Mouse (Mus musculus) mouse trophoblast stem cell (cell line): ENCODE data around the gene Mast1.

ENCODE experiments used
- in situ Hi-C, 2 experiments: fragments of 300-500 bp; cut with MseI, MboI; formaldehyde crosslinking; loops; 2 replicates in 1 of 2; 3 replicates in 1 of 2; pipeline ENCODE4 v1.15.1; 2025

The Mast1 gene

GRCm38 (mm10) chr8:84936962-84937546, at the start of gene Mast1:
Mast1 (minus strand) TSS chr8:84937359.
- in situ Hi-C loops = no loop called here

GRCm38 (mm10) chr8:84986379-84986945, 49.3 kb upstream of the Mast1 start:
- in situ Hi-C loops = no loop called here

GRCm38 (mm10) chr8:84985684-84986378, 48.7 kb upstream of the Mast1 start:
- in situ Hi-C loops = no loop called here

GRCm38 (mm10) chr8:84985049-84985683, 48.0 kb upstream of the Mast1 start:
- in situ Hi-C loops = no loop called here

- in situ Hi-C loops = no loop called here
Measured at GRCm38 (mm10) chr8:84984294-84985048, 47.3 kb upstream of the Mast1 start.

- in situ Hi-C loops = no loop called here
Measured at GRCm38 (mm10) chr8:84982499-84983011, 45.4 kb upstream of the Mast1 start.

- in situ Hi-C loops = no loop called here
Measured at GRCm38 (mm10) chr8:84981644-84982498, 44.7 kb upstream of the Mast1 start.

- in situ Hi-C loops = no loop called here
Measured at GRCm38 (mm10) chr8:84980622-84981358, 43.6 kb upstream of the Mast1 start.

GRCm38 (mm10) chr8:84979599-84980421, 42.7 kb upstream of the Mast1 start:
- in situ Hi-C loops = no loop called here

- in situ Hi-C loops = no loop called here
Measured at GRCm38 (mm10) chr8:84978248-84978940, 41.2 kb upstream of the Mast1 start, which contains the start of gene Junb. Junb (minus strand) TSS chr8:84978718.

GRCm38 (mm10) chr8:84977435-84978247, 40.5 kb upstream of the Mast1 start:
- in situ Hi-C loops = no loop called here

GRCm38 (mm10) chr8:84976763-84977434, 39.7 kb upstream of the Mast1 start:
- in situ Hi-C loops = no loop called here

GRCm38 (mm10) chr8:84976031-84976762, 39.0 kb upstream of the Mast1 start:
- in situ Hi-C loops = no loop called here

GRCm38 (mm10) chr8:84975434-84975833, 38.3 kb upstream of the Mast1 start:
- in situ Hi-C loops = no loop called here

- in situ Hi-C loops = no loop called here
Measured at GRCm38 (mm10) chr8:84974543-84975142, 37.5 kb upstream of the Mast1 start.
